Mouse (Mus musculus) hindbrain, embryonic 16.5 days (tissue): ENCODE data around the gene Zfp385c. TPM values are rescaled to one million over a fixed set of nuclear protein-coding genes. Genes with fewer than 3 reads are reported as not detected.

Experiments used
- ATAC-seq: fragments of 200-750 bp; cut with Nextera tagmentation; 2 replicates; pipeline ENCODE4 v1.8.0; 2017; ENCODE audit warnings: moderate TSS enrichment, moderate library complexity
- H3K27ac ChIP-seq: fragments of 300-500 bp; sonication (generic); 2 replicates; pipeline ENCODE4 v1.5.1; 2014; ENCODE audit warnings: low read depth, mild to moderate bottlenecking, control low read depth, low read length, moderate library complexity
- H3K27me3 ChIP-seq: fragments of 300-500 bp; sonication (generic); replicated peaks from 2 replicates; pipeline ENCODE4 v1.6.1; 2014; ENCODE audit warnings: low read length; ENCODE audit not compliant: control insufficient read depth, insufficient read depth
- H3K36me3 ChIP-seq: fragments of 300-500 bp; sonication (generic); 2 replicates; pipeline ENCODE4 v1.6.1; 2014; ENCODE audit warnings: mild to moderate bottlenecking, low read length, moderate library complexity, mixed read lengths; ENCODE audit not compliant: control insufficient read depth, insufficient read depth
- H3K4me1 ChIP-seq: fragments of 300-500 bp; sonication (generic); 2 replicates; pipeline ENCODE4 v1.6.1; 2014; ENCODE audit warnings: low read depth, low read length; ENCODE audit not compliant: control insufficient read depth, insufficient read depth
- H3K4me2 ChIP-seq: fragments of 300-500 bp; sonication (generic); 2 replicates; pipeline ENCODE4 v1.6.1; 2014; ENCODE audit warnings: mild to moderate bottlenecking, low read length, control low read depth, moderate library complexity
- H3K4me3 ChIP-seq: fragments of 300-500 bp; sonication (generic); 2 replicates; pipeline ENCODE4 v1.5.1; 2014; ENCODE audit warnings: mild to moderate bottlenecking, low read length, control low read depth, moderate library complexity
- H3K9ac ChIP-seq: fragments of 300-500 bp; sonication (generic); 2 replicates; pipeline ENCODE4 v1.6.1; 2014; ENCODE audit warnings: low read depth, mild to moderate bottlenecking, control low read depth, low read length, moderate library complexity
- H3K9me3 ChIP-seq: fragments of 300-500 bp; sonication (generic); 2 replicates; pipeline ENCODE4 v1.6.1; 2014; ENCODE audit warnings: mild to moderate bottlenecking, low read length, moderate library complexity; ENCODE audit not compliant: control insufficient read depth
- WGBS: fragments of 180-500 bp; shearing (Covaris S2); extraction: QIAGEN DNeasy Blood & Tissue Kit; methylation state at CpG from one replicate; pipeline ENCODE4 v1.1.7; 2014; 5-methylcytosine and 5-hydroxymethylcytosine counted together
- polyA plus RNA-seq: library from polyadenylated mRNA; unstranded; fragments of >200 nt; fragmentation: Nextera tagmentation; extraction: Ambion mirVana; gene quantifications from 2 replicates; pipeline ENCODE4 v1.2.1, GENCODE M21; 2015

Zfp385c gene
- polyA plus RNA-seq, 1 experiment from 2014 or later, result 2.3 TPM

GRCm38 (mm10) chr11:100607121-100607520, 85.1 kb downstream of the Zfp385c start:
- Histone ChIP-seq H3K9me3 (no peaks in the 10 kb centered on the region), H3K9ac (no peak overlapping the region), H3K4me1 (peaks cover 13% of the 10 kb centered on the region), H3K4me2 (no peak overlapping the region), H3K36me3 (no peaks in the 10 kb centered on the region; the same call in 1 of the 2 replicates), H3K27me3 (no peaks in the 10 kb centered on the region), H3K27ac (no peak overlapping the region), H3K4me3 (no peak overlapping the region)
- ATAC-seq, result no peak
- WGBS, result 92% methylated on average over 6 of the region's 6 CpGs

DNA sequence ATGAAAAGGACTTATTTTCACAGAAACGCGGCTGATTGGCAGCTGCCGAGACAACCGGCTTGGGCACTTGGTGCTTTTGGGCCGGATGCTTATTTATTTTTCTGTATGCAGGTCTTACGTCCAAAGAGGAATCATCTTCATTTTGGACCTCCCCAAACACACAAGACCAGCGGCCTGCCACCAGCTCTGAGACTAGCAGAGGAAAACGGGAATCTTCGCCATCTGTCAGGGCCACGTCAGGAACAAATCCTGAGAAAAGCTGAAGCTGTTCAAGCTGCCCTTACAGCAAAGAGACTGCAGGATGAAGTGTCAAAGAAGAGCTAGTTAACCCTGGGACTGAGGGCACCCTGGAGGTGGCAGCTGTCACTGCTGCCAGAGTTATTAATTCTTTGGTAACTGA, 86.8 kb downstream of the Zfp385c start:
- no peak overlapping the region for H3K4me3 ChIP-seq
- peaks cover 11% of the 10 kb centered on the region for H3K4me1 ChIP-seq
- H3K27me3 ChIP-seq, result no peaks in the 10 kb centered on the region
- WGBS, result 76% methylated on average over 10 of the region's 10 CpGs
- no peak for ATAC-seq
- no peak overlapping the region for H3K27ac ChIP-seq
- H3K9ac ChIP-seq, result no peak overlapping the region
- peaks cover 6% of the 10 kb centered on the region for H3K36me3 ChIP-seq
- no peak overlapping the region for H3K4me2 ChIP-seq
- H3K9me3 ChIP-seq, result no peaks in the 10 kb centered on the region

GRCm38 (mm10) chr11:100604321-100605005, 87.8 kb downstream of the Zfp385c start:
- ATAC-seq, result no peak
- 76% methylated on average over 4 of the region's 4 CpGs for WGBS
- Histone ChIP-seq H3K9me3 (no peaks in the 10 kb centered on the region), H3K4me3 (no peak overlapping the region), H3K27me3 (no peaks in the 10 kb centered on the region), H3K36me3 (peaks cover 12% of the 10 kb centered on the region), H3K27ac (0 out of 2 replicates have a peak overlapping the region, but pooled peaks have one; percentile 19), H3K4me1 (peaks cover 11% of the 10 kb centered on the region), H3K4me2 (no peak overlapping the region), H3K9ac (no peak overlapping the region)

DNA sequence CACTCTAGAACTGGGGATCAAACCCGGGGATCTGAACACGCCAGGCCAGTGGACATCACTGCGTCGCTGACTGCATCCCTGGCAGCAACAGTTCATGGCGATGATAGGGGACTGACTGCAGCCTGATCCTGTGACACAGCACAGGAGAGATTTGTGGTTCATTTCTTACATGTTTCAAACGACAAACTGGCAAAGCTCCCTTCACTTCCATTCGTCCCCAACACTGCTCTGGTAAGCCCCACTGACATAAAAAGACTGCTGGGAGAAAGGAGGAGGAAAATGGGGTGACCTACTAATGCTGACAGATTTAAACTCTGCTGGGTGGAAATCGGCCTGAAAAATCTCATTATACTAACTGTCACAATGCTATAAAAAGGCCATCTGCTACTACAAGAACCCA, 88.4 kb downstream of the Zfp385c start:
- WGBS, result 78% methylated on average over 8 of the region's 8 CpGs
- Histone ChIP-seq H3K4me3 (no peak overlapping the region), H3K9ac (no peak overlapping the region), H3K9me3 (no peaks in the 10 kb centered on the region), H3K27me3 (no peaks in the 10 kb centered on the region), H3K36me3 (peaks cover 17% of the 10 kb centered on the region), H3K4me1 (peaks cover 11% of the 10 kb centered on the region), H3K27ac (no peak overlapping the region), H3K4me2 (no peak overlapping the region)
- ATAC-seq, result no peak

- Histone ChIP-seq H3K36me3 (peaks cover 23% of the 10 kb centered on the region), H3K4me1 (peaks cover 11% of the 10 kb centered on the region), H3K27me3 (no peaks in the 10 kb centered on the region), H3K9me3 (no peaks in the 10 kb centered on the region), H3K4me2 (no peak overlapping the region), H3K9ac (no peak overlapping the region), H3K4me3 (no peak overlapping the region), H3K27ac (no peak overlapping the region)
- ATAC-seq, result no peak
- 89% methylated on average over 9 of the region's 9 CpGs for WGBS
Observed at GRCm38 (mm10) chr11:100603155-100603554, 89.1 kb downstream of the Zfp385c start.

DNA sequence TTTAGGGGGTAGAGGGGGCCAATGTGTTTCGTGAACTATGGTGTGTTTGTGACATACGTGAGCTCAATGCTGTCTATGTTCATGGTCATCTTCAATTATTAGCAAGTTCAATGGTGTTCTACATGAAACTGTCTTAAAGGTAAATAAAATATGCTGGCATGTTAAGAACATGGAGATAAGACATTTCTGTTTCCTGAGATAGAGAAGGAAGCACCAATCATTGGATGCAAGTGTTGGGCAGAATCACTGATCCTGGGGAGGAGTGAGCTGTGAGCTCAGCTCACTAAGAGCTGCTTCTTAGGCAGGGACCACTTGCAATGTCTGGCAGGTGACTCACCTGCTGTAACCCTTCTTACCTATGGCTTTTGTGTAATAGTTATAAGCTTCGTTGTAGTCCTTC, 90.9 kb downstream of the Zfp385c start:
- Histone ChIP-seq H3K4me2 (no peak overlapping the region), H3K9ac (no peak overlapping the region), H3K9me3 (no peaks in the 10 kb centered on the region), H3K27me3 (no peaks in the 10 kb centered on the region), H3K4me3 (no peak overlapping the region), H3K4me1 (peaks cover 11% of the 10 kb centered on the region), H3K27ac (no peak overlapping the region), H3K36me3 (peaks cover 31% of the 10 kb centered on the region)
- WGBS, result 95% methylated on average over 3 of the region's 3 CpGs
- ATAC-seq, result no peak

- no peaks in the 10 kb centered on the region for H3K27me3 ChIP-seq
- no peak overlapping the region for H3K4me2 ChIP-seq
- 92% methylated on average over 4 of the region's 4 CpGs for WGBS
- no peak overlapping the region for H3K9ac ChIP-seq
- H3K9me3 ChIP-seq, result no peaks in the 10 kb centered on the region
- no peaks in the 10 kb centered on the region for H3K4me1 ChIP-seq
- no peak for ATAC-seq
- H3K27ac ChIP-seq, result no peak overlapping the region
- no peak overlapping the region for H3K4me3 ChIP-seq
- peaks cover 36% of the 10 kb centered on the region for H3K36me3 ChIP-seq
Observed at GRCm38 (mm10) chr11:100598074-100598473, 94.2 kb downstream of the Zfp385c start.

DNA sequence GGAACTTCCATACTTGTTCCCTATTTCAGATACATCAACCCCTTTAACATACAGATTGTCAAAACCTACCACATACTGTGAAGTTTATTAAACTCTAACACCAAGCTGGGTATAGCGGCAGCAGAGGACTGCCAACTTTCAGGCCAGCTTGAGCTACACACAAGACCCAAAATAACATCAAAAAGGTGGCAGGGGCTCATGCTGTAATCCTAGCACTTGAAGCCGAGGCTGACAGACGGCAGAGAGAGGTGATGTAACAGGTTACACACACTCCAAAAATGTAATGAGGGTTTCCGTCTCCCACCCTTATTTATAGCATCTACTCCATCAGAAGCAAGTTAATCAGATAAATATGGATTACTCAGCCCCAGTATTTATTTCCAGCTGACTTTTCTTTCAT, 96.7 kb downstream of the Zfp385c start:
- H3K4me1 ChIP-seq, result no peaks in the 10 kb centered on the region
- H3K36me3 ChIP-seq, result peaks cover 48% of the 10 kb centered on the region
- no peak overlapping the region for H3K9ac ChIP-seq
- H3K4me2 ChIP-seq, result no peak overlapping the region
- ATAC-seq, result no peak
- H3K27ac ChIP-seq, result no peak overlapping the region
- WGBS, result 75% methylated on average over 4 of the region's 4 CpGs
- no peak overlapping the region for H3K4me3 ChIP-seq
- no peaks in the 10 kb centered on the region for H3K9me3 ChIP-seq
- H3K27me3 ChIP-seq, result no peaks in the 10 kb centered on the region

DNA sequence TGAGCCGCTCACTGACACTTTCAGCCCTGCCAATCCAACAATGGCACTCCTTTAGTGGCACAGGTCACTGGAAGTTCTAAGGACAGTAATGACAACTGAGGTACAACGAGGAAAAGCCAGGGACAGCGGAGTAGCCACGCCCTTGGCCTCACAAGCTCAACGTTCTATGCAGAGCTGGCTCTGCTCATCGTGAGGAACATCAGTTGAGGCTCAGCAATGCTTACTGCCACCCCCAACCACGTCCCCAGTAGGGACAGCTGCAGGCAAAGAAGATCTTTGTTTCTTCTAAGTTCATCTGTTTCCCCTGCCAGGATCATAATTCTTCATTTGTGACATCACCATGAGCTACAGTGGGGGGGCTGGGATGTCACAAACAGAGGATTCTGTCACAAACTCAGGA, 97.6 kb downstream of the Zfp385c start:
- Histone ChIP-seq H3K36me3 (peaks cover 52% of the 10 kb centered on the region), H3K4me1 (no peaks in the 10 kb centered on the region), H3K27ac (no peak overlapping the region), H3K4me2 (no peak overlapping the region), H3K9ac (no peak overlapping the region), H3K4me3 (no peak overlapping the region), H3K27me3 (no peaks in the 10 kb centered on the region), H3K9me3 (no peaks in the 10 kb centered on the region)
- WGBS, result 91% methylated on average over 7 of the region's 7 CpGs
- no peak for ATAC-seq
